Mouse (Mus musculus): ENCODE results near the gene Tex33.

DNA sequence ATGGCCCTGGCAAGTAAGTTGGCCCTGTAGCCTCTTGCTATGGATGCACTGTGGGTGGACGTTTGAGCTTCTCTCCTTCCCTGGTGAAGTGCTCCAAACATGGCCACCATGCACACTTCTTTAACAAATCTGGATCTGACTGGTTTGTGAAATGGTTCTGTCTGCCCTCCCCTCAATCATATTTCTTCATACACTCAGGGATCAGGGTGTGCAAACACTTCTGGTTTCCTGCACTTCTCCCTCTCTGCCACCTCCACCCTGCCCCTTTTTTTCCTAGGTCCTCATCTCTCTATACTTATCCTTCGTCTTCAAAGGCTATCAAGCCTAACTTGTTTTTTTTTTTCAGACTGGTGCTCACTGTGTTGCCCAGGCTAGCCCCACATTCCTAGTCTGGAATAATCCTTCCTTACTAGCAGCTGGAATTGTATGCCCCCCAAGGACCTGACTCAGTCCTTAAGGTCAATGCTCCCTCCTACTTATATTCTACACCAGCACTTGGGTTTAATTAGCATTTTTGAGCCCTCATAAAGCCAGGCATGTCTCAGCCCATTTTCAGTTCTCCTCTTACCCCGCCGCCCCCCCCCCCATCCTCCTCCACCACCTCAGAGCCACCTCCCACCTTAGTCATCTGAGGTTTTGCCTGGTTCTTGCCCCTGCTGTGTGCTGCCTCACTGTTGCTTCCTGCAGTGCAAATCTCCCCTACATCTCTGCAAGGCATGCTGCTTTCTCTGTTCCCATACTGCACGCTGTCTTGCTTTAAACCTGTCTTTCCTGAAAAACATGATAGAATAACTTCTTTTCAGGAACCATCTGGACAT lies 64.0 kb downstream of the Tex33 start:
- TF ChIP-seq EP300 (IDR thresholded peaks at IDR 0.05; ENCODE audit: low read depth) (no peak), CTCF (IDR thresholded peaks at IDR 0.05; ENCODE audit: low read depth) (no peak)
